Mouse (Mus musculus): Measurements from ENCODE around the gene Rubcn. TPM values are rescaled to one million over a fixed set of nuclear protein-coding genes. Genes with fewer than 3 reads are reported as not detected.
"Not testable (repeated sequence)": the region's sequence is repeated elsewhere in the genome, so short reads cannot be mapped to it uniquely, and the experiment has no call there.

Gene Rubcn
- total RNA-seq, 1 experiment from 2014 or later, result 120 TPM

GRCm38 (mm10) chr16:32875847-32876246 is 1.7 kb downstream of the Rubcn start:
- no peak for ATAC-seq (ENCODE audit: extremely low read depth, insufficient number of reproducible peaks, low FRiP score, poor library complexity, severe bottlenecking)

- ATAC-seq (ENCODE audit: extremely low read depth, insufficient number of reproducible peaks, low FRiP score, poor library complexity, severe bottlenecking), result not testable (repeated sequence)
Measured at GRCm38 (mm10) chr16:32875281-32875680, 2.3 kb downstream of the Rubcn start.

GRCm38 (mm10) chr16:32873366-32873765 is 4.2 kb downstream of the Rubcn start:
- no peak for ATAC-seq (ENCODE audit: extremely low read depth, insufficient number of reproducible peaks, low FRiP score, poor library complexity, severe bottlenecking)

- ATAC-seq (ENCODE audit: extremely low read depth, insufficient number of reproducible peaks, low FRiP score, poor library complexity, severe bottlenecking), result no peak
Measured at GRCm38 (mm10) chr16:32870231-32870630, 7.3 kb downstream of the Rubcn start.

- peak; percentile 90 for ATAC-seq (ENCODE audit: extremely low read depth, insufficient number of reproducible peaks, low FRiP score, poor library complexity, severe bottlenecking)
Measured at GRCm38 (mm10) chr16:32867919-32868552, 9.5 kb downstream of the Rubcn start.

GRCm38 (mm10) chr16:32866713-32867112 is 10.9 kb downstream of the Rubcn start:
- ATAC-seq (ENCODE audit: extremely low read depth, insufficient number of reproducible peaks, low FRiP score, poor library complexity, severe bottlenecking), result 0 out of 2 replicates have a peak, but pooled peaks have one; percentile 22

- ATAC-seq (ENCODE audit: extremely low read depth, insufficient number of reproducible peaks, low FRiP score, poor library complexity, severe bottlenecking), result peak; percentile 17; the same call in 1 of the 2 replicates
Measured at GRCm38 (mm10) chr16:32865401-32865800, 12.2 kb downstream of the Rubcn start.

GRCm38 (mm10) chr16:32861813-32862385 is 15.7 kb downstream of the Rubcn start:
- ATAC-seq (ENCODE audit: extremely low read depth, insufficient number of reproducible peaks, low FRiP score, poor library complexity, severe bottlenecking), result no peak

- ATAC-seq (ENCODE audit: extremely low read depth, insufficient number of reproducible peaks, low FRiP score, poor library complexity, severe bottlenecking), result no peak
Measured at GRCm38 (mm10) chr16:32858771-32859636, 18.6 kb downstream of the Rubcn start.

GRCm38 (mm10) chr16:32858356-32858755 is 19.2 kb downstream of the Rubcn start:
- ATAC-seq (ENCODE audit: extremely low read depth, insufficient number of reproducible peaks, low FRiP score, poor library complexity, severe bottlenecking), result no peak

- ATAC-seq (ENCODE audit: extremely low read depth, insufficient number of reproducible peaks, low FRiP score, poor library complexity, severe bottlenecking), result no peak
Measured at GRCm38 (mm10) chr16:32856751-32857150, 20.8 kb downstream of the Rubcn start.

GRCm38 (mm10) chr16:32854050-32854571 is 23.5 kb downstream of the Rubcn start:
- ATAC-seq (ENCODE audit: extremely low read depth, insufficient number of reproducible peaks, low FRiP score, poor library complexity, severe bottlenecking), result no peak

GRCm38 (mm10) chr16:32853492-32854049 is 24.0 kb downstream of the Rubcn start:
- ATAC-seq (ENCODE audit: extremely low read depth, insufficient number of reproducible peaks, low FRiP score, poor library complexity, severe bottlenecking), result no peak

GRCm38 (mm10) chr16:32849042-32849830 is 28.3 kb downstream of the Rubcn start:
- ATAC-seq (ENCODE audit: extremely low read depth, insufficient number of reproducible peaks, low FRiP score, poor library complexity, severe bottlenecking), result no peak

- ATAC-seq (ENCODE audit: extremely low read depth, insufficient number of reproducible peaks, low FRiP score, poor library complexity, severe bottlenecking), result no peak
Measured at GRCm38 (mm10) chr16:32847103-32847502, 30.5 kb downstream of the Rubcn start.

GRCm38 (mm10) chr16:32831501-32831900 is 46.1 kb downstream of the Rubcn start:
- ATAC-seq (ENCODE audit: extremely low read depth, insufficient number of reproducible peaks, low FRiP score, poor library complexity, severe bottlenecking), result no peak

GRCm38 (mm10) chr16:32829104-32829503 is 48.5 kb downstream of the Rubcn start:
- ATAC-seq (ENCODE audit: extremely low read depth, insufficient number of reproducible peaks, low FRiP score, poor library complexity, severe bottlenecking), result no peak

- ATAC-seq (ENCODE audit: extremely low read depth, insufficient number of reproducible peaks, low FRiP score, poor library complexity, severe bottlenecking), result no peak
Measured at GRCm38 (mm10) chr16:32826521-32826920, 51.0 kb downstream of the Rubcn start.

GRCm38 (mm10) chr16:32825380-32825779 is 52.2 kb downstream of the Rubcn start:
- no peak for ATAC-seq (ENCODE audit: extremely low read depth, insufficient number of reproducible peaks, low FRiP score, poor library complexity, severe bottlenecking)

Data from neutrophil, adult 5-6 weeks (primary cell).